Mouse (Mus musculus) liver, adult 2 months (tissue): ENCODE measurements around the gene Olfr160.

ENCODE experiments used
- CTCF ChIP-seq: fragments of 200-500 bp; IDR thresholded peaks from 2 replicates; pipeline ENCODE4 v1.5.1; 2011; ENCODE audit warnings: low read depth, low read length, control low read depth
- POLR2A ChIP-seq: fragments of 200-500 bp; IDR thresholded peaks from 2 replicates; pipeline ENCODE4 v1.6.1; 2011; ENCODE audit warnings: low read length, control low read depth; ENCODE audit not compliant: insufficient read depth; ENCODE audit errors: extremely low read depth

DNA sequence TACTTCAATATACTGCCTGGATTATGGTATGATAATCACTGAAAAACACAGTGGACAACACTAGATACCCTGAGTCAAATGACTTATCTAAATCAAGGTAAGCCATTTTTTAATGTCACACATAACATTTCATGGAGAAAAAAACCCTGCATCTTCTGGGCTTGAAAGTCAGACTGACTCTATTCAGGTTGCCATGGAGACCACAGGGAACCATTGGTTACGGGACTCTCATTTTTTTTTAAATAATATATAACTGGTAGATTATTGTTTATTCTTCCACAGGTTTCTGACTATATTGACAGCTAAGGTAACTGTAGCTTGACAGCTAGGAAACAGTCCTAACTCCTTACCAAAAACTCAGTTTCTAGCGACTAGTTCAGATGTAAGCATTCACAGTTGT is 35.4 kb upstream of the Olfr160 start:
- no peak for TF ChIP-seq CTCF
- no peak for TF ChIP-seq POLR2A
